Mouse (Mus musculus) natural killer cell, adult 2 months (primary cell): Measurements from ENCODE around the gene Btnl10.
A peak's percentile ranks its signal among the peaks of the same experiment; 100 is the strongest.

ENCODE experiments used
- DNase-seq, 2 experiments: peaks; one replicate each; pipeline ENCODE4 v3.0.0; 2022; ENCODE audit warnings: low spot score in 2 of 2

The Btnl10 gene

GRCm38 (mm10) chr11:58917745-58918366 is at the start of gene Btnl10:
Gene Btnl10, plus strand, starts transcription at chr11:58917908.
- no peak for DNase-seq

- DNase-seq = no peak
Measured at GRCm38 (mm10) chr11:58867954-58868330, 49.8 kb upstream of the Btnl10 start.

GRCm38 (mm10) chr11:58870961-58871360 is 46.7 kb upstream of the Btnl10 start:
- DNase-seq = no peak

- no peak for DNase-seq
Measured at GRCm38 (mm10) chr11:58883756-58884155, 34.0 kb upstream of the Btnl10 start.

- no peak for DNase-seq
Measured at GRCm38 (mm10) chr11:58890511-58890910, 27.2 kb upstream of the Btnl10 start.

GRCm38 (mm10) chr11:58894456-58894855 is 23.3 kb upstream of the Btnl10 start:
- DNase-seq = no peak

- DNase-seq = no peak
Measured at GRCm38 (mm10) chr11:58897485-58897884, 20.2 kb upstream of the Btnl10 start.

- no peak for DNase-seq
Measured at GRCm38 (mm10) chr11:58901080-58901479, 16.6 kb upstream of the Btnl10 start.

GRCm38 (mm10) chr11:58903511-58904409 is 13.9 kb upstream of the Btnl10 start, which contains the start of gene Zfp39:
Gene Zfp39, minus strand, starts transcription at chr11:58904225.
- DNase-seq = peak; percentile 95 to 97

- no peak for DNase-seq
Measured at GRCm38 (mm10) chr11:58904410-58904718, 13.3 kb upstream of the Btnl10 start.

- peak in 1 of 2 experiments; percentile 31 for DNase-seq
Measured at GRCm38 (mm10) chr11:58904838-58905237, 12.9 kb upstream of the Btnl10 start.

GRCm38 (mm10) chr11:58913776-58914175 is 3.9 kb upstream of the Btnl10 start:
- no peak for DNase-seq

- DNase-seq = peak in 1 of 2 experiments; percentile 23
Measured at GRCm38 (mm10) chr11:58914461-58915028, 3.2 kb upstream of the Btnl10 start.

- peak; percentile 66 to 78 for DNase-seq
Measured at GRCm38 (mm10) chr11:58916879-58917744, 596 bp upstream of the Btnl10 start.

GRCm38 (mm10) chr11:58918759-58919158 is 1.1 kb downstream of the Btnl10 start:
- no peak for DNase-seq

- DNase-seq = no peak
Measured at GRCm38 (mm10) chr11:58922420-58922819, 4.7 kb downstream of the Btnl10 start.

GRCm38 (mm10) chr11:58926651-58927050 is 8.9 kb downstream of the Btnl10 start:
- DNase-seq = no peak

GRCm38 (mm10) chr11:58927053-58927452 is 9.3 kb downstream of the Btnl10 start:
- DNase-seq = no peak

- peak; percentile 88 to 91 for DNase-seq
Measured at GRCm38 (mm10) chr11:58927790-58928651, 10.3 kb downstream of the Btnl10 start.

- no peak for DNase-seq
Measured at GRCm38 (mm10) chr11:58929055-58929454, 11.3 kb downstream of the Btnl10 start.

GRCm38 (mm10) chr11:58929641-58930040 is 11.9 kb downstream of the Btnl10 start:
- DNase-seq = no peak
